Mouse (Mus musculus) lung, postnatal 0 days (tissue): ENCODE data around the gene Adm. TPM values are rescaled to one million over a fixed set of nuclear protein-coding genes. Genes with fewer than 3 reads are reported as not detected.

Experiments
- ATAC-seq: fragments of 200-750 bp; cut with Nextera tagmentation; 2 replicates; pipeline ENCODE4 v1.8.0; 2017; ENCODE audit warnings: moderate library complexity
- DNase-seq: peaks from one replicate; pipeline ENCODE4 v3.0.0-alpha.2; 2016; ENCODE audit warnings: low spot score
- H3K27ac ChIP-seq: fragments of 300-500 bp; sonication (generic); 2 replicates; pipeline ENCODE4 v1.5.1; 2014; ENCODE audit warnings: antibody characterized with exemption, mild to moderate bottlenecking, low read length, mixed read lengths
- H3K27me3 ChIP-seq: fragments of 300-500 bp; sonication (generic); replicated peaks from 2 replicates; pipeline ENCODE4 v1.6.1; 2014; ENCODE audit warnings: low read length, mixed read lengths; ENCODE audit not compliant: insufficient read depth
- H3K36me3 ChIP-seq: fragments of 300-500 bp; sonication (generic); 2 replicates; pipeline ENCODE4 v1.6.1; 2014; ENCODE audit warnings: low read length, mixed read lengths; ENCODE audit not compliant: insufficient read depth
- H3K4me1 ChIP-seq: fragments of 300-500 bp; sonication (generic); 2 replicates; pipeline ENCODE4 v1.6.1; 2014; ENCODE audit warnings: antibody characterized with exemption, low read depth, low read length, mixed read lengths; ENCODE audit not compliant: insufficient read depth
- H3K4me2 ChIP-seq: fragments of 300-500 bp; sonication (generic); replicated peaks from 2 replicates; pipeline ENCODE4 v1.6.1; 2014; ENCODE audit warnings: low read depth, mild to moderate bottlenecking, low read length, moderate library complexity, mixed read lengths
- H3K4me3 ChIP-seq: fragments of 300-500 bp; sonication (generic); 2 replicates; pipeline ENCODE4 v1.5.1; 2014; ENCODE audit warnings: low read depth, low read length
- H3K9ac ChIP-seq: fragments of 300-500 bp; sonication (generic); replicated peaks from 2 replicates; pipeline ENCODE4 v1.6.1; 2014; ENCODE audit warnings: low read depth, mild to moderate bottlenecking
- H3K9me3 ChIP-seq: fragments of 300-500 bp; sonication (generic); 2 replicates; pipeline ENCODE4 v1.6.1; 2016; ENCODE audit warnings: low read length, mixed read lengths
- CTCF ChIP-seq: IDR thresholded peaks from 2 replicates; pipeline ENCODE4 v1.5.1; 2016; ENCODE audit warnings: antibody characterized with exemption, mild to moderate bottlenecking
- EP300 ChIP-seq: IDR thresholded peaks from 2 replicates; pipeline ENCODE4 v1.6.1; 2016; ENCODE audit warnings: antibody characterized with exemption, mild to moderate bottlenecking, control low read depth
- WGBS: fragments of 180-500 bp; shearing (Covaris S2); extraction: QIAGEN DNeasy Blood & Tissue Kit; methylation state at CpG from one replicate; pipeline ENCODE4 v1.1.7; 2014; 5-methylcytosine and 5-hydroxymethylcytosine counted together
- polyA plus RNA-seq: library from polyadenylated mRNA; unstranded; fragments of >200 nt; fragmentation: Nextera tagmentation; extraction: Ambion mirVana; gene quantifications from 2 replicates; pipeline ENCODE4 v1.2.1, GENCODE M21; 2015

Adm gene
- polyA plus RNA-seq, 1 experiment from 2014 or later = 4.8 TPM

DNA sequence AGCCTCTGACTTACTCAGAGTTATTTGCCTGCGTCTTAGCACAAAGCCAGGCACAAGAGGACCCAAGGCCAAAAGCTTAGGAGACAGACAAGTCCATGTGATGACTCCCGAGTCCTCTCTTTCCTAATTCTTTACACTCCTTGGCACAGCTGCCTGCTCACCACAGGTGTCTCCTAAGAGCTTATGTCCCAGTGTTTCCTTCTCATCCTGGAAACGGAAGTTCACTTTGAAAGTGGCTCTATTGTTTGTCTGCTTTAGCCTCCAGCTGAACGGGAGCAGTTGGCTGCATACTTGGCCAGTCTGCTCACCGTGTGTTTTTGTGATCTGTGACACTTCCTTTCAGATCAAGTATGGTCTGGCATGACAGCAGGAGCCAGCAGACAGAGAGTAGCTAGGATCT is 41.3 kb downstream of the Adm start:
- Histone ChIP-seq H3K27ac (peak overlapping the region; percentile 16; the same call in 1 of the 2 replicates), H3K9me3 (no peaks in the 10 kb centered on the region), H3K4me1 (peaks cover 8% of the 10 kb centered on the region; the same call in 1 of the 2 replicates), H3K36me3 (no peaks in the 10 kb centered on the region), H3K9ac (no peak overlapping the region), H3K27me3 (no peaks in the 10 kb centered on the region), H3K4me2 (no peak overlapping the region), H3K4me3 (no peak overlapping the region)
- no peak for TF ChIP-seq CTCF
- no peak for TF ChIP-seq EP300
- 14% methylated on average over 5 of the region's 5 CpGs for WGBS
- DNase-seq (no peak), ATAC-seq (0 out of 2 replicates have a peak, but pooled peaks have one; percentile 11)

DNA sequence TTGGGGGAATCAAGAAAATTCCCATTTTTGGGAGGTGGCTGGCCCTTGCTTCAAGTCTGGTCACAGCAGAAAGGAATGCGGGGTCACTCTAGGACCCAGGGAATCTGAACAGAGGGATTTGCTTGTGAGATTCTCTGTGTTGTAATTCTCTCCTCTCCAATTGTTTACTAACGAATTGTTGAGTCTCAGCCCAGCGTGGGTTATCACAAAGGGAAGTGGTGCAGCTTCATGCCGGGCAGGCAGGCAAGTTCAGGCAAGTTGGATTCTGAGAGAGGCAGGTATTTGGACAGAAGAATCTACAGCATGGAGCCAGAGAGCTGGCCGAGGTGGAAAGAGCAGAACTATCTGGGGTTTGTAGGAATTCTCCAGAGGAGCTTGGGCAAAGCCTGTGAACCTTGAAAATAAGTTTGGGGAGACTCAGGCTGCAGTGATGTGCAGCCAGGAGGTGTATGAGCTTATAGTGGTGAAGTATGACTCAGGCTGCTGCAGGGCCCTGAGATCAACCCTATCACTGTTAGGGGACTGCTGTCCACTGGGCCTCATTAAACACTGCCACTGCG is 43.7 kb downstream of the Adm start:
- Histone ChIP-seq H3K27ac (no peak overlapping the region), H3K4me3 (no peak overlapping the region), H3K4me2 (no peak overlapping the region), H3K36me3 (no peaks in the 10 kb centered on the region), H3K4me1 (peaks cover 8% of the 10 kb centered on the region; the same call in 1 of the 2 replicates), H3K9me3 (no peaks in the 10 kb centered on the region), H3K27me3 (no peaks in the 10 kb centered on the region), H3K9ac (no peak overlapping the region)
- DNase-seq (peak; percentile 57), ATAC-seq (peak; percentile 28)
- WGBS = 30% methylated on average over 6 of the region's 6 CpGs
- TF ChIP-seq CTCF = no peak
- no peak for TF ChIP-seq EP300

Other genes starting within 250 kb of the Adm start
- gene Sbf2, start 12.7 kb upstream of the Adm start, polyA plus RNA-seq = 23.3 and 25.7 TPM in 2 replicates
- 5.0 and 5.2 TPM in 2 replicates for gene Ampd3, start 140.5 kb downstream of the Adm start, polyA plus RNA-seq
- 31.6 and 33.8 TPM in 2 replicates for gene Rnf141, start 216.8 kb downstream of the Adm start, polyA plus RNA-seq
- gene Lyve1, start 235.6 kb downstream of the Adm start, polyA plus RNA-seq = 226 and 360 TPM in 2 replicates